Mouse (Mus musculus): ENCODE measurements at regions not wholly inside any gene's neighbourhood (a gene's known extent, or its start where the extent isn't known, plus 50 kb on each side); places are given as distances from the start of the nearest gene placed in this dataset.
A peak's percentile ranks its signal among the peaks of the same experiment; 100 is the strongest.
"Not testable (repeated sequence)": the region's sequence is repeated elsewhere in the genome, so short reads cannot be mapped to it uniquely, and the experiment has no call there.

DNA sequence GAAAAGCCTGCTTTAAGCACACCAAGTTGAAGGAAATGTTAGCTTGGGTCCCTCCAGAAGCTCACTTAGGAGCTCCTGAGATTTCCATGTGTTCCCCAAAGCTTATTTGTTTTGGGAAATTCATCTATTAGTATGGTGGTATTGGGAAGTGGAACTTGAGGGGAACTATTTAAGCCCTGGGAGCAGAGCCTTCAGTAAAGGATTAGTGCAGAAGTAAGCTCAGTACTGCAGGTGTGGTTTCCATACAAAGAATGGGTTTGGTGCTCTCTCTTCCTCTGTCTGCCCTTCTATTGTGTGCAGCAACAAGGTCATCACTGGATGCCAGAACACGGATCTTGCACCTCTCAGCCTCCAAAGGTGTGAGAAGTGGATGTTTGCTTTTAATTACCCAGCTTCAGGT is 57.2 kb downstream of the Foxa2 start:
- H3K9me3 ChIP-seq, result no peaks in the 10 kb centered on the region
- peaks cover 4% of the 10 kb centered on the region; the same call in 1 of the 2 replicates for H3K4me1 ChIP-seq
- H3K4me3 ChIP-seq (replicated peaks), result no peak overlapping the region
- no peak overlapping the region for H3K4me2 ChIP-seq
- H3K27me3 ChIP-seq, result 0 out of 2 replicates have a peak, but pooled peaks cover 7% of the 10 kb centered on the region
- no peak overlapping the region for H3K27ac ChIP-seq
- 75% methylated on average over 1 of the region's 1 CpGs for WGBS
- no peaks in the 10 kb centered on the region for H3K36me3 ChIP-seq (replicated peaks)
- no peak overlapping the region for H3K9ac ChIP-seq
- no peak for ATAC-seq (ENCODE audit: low FRiP score)

- Histone ChIP-seq H3K9me3 (no peaks in the 10 kb centered on the region), H3K27me3 (peaks cover 7% of the 10 kb centered on the region; the same call in 1 of the 2 replicates)
These were observed 58.2 kb downstream of the Foxa2 start for GRCm38 (mm10) chr2:147988586-147988985.

GRCm38 (mm10) chr2:147985261-147985575 is 61.6 kb downstream of the Foxa2 start:
- Histone ChIP-seq H3K27ac (no peak overlapping the region), H3K4me2 (no peak overlapping the region), H3K27me3 (peaks cover 13% of the 10 kb centered on the region), H3K36me3 (replicated peaks) (no peaks in the 10 kb centered on the region), H3K4me1 (peaks cover 4% of the 10 kb centered on the region; the same call in 1 of the 2 replicates), H3K9ac (no peak overlapping the region), H3K4me3 (replicated peaks) (no peak overlapping the region), H3K9me3 (no peaks in the 10 kb centered on the region)
- ATAC-seq (ENCODE audit: low FRiP score), result no peak
- WGBS, result 79% methylated on average over 2 of the region's 2 CpGs

More at GRCm38 (mm10) chr2:147988586-147988985, 58.2 kb downstream of the Foxa2 start:
- H3K4me2 ChIP-seq, result no peak overlapping the region
- H3K36me3 ChIP-seq (replicated peaks), result no peaks in the 10 kb centered on the region
- no peak for ATAC-seq (ENCODE audit: low FRiP score)
- no peak overlapping the region for H3K4me3 ChIP-seq (replicated peaks)
- H3K9ac ChIP-seq, result no peak overlapping the region
- H3K27ac ChIP-seq, result no peak overlapping the region
- H3K4me1 ChIP-seq, result peaks cover 4% of the 10 kb centered on the region; the same call in 1 of the 2 replicates

- no peak overlapping the region for H3K27ac ChIP-seq
- peaks cover 18% of the 10 kb centered on the region for H3K27me3 ChIP-seq
- H3K4me3 ChIP-seq (replicated peaks), result no peak overlapping the region
- H3K9me3 ChIP-seq, result no peaks in the 10 kb centered on the region
- 53% methylated on average over 12 of the region's 12 CpGs for WGBS
- peaks cover 4% of the 10 kb centered on the region; the same call in 1 of the 2 replicates for H3K4me1 ChIP-seq
- H3K4me2 ChIP-seq, result no peak overlapping the region
- H3K9ac ChIP-seq, result no peak overlapping the region
- H3K36me3 ChIP-seq (replicated peaks), result no peaks in the 10 kb centered on the region
- ATAC-seq (ENCODE audit: low FRiP score), result peak; percentile 60; the same call in 1 of the 2 replicates
These were observed 62.1 kb downstream of the Foxa2 start for GRCm38 (mm10) chr2:147984547-147985260.

DNA sequence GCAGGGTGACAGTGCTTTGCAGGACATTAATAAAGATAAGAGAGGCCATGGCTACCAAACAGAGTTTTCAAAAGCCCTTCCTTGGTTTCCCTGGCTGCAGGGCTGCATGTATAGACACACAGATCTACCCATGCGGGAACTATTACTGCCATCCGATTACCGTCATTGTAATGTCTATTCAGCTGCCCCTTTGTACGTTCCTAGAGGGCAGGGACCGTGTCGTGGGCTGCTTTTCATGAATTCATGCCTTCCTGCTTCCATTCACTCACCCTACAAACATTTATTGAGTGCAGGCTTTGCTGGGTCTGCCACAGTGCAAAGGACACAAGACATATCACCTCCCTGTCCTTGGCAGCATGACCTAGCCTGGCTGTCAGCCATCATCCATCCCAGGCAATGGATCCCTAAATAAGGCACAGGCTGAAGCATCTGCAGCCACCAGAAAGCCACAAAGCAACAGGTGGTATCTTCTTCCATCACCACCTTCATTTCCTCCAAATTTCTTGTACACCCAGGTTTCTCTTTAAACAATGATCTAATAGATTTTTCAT is 65.8 kb downstream of the Foxa2 start:
- H3K36me3 ChIP-seq (replicated peaks), result no peaks in the 10 kb centered on the region
- 16% methylated on average over 6 of the region's 6 CpGs for WGBS
- H3K27me3 ChIP-seq, result peaks cover 21% of the 10 kb centered on the region
- no peaks in the 10 kb centered on the region for H3K9me3 ChIP-seq
- no peak overlapping the region for H3K27ac ChIP-seq
- H3K9ac ChIP-seq, result no peak overlapping the region
- ATAC-seq (ENCODE audit: low FRiP score), result no peak
- H3K4me1 ChIP-seq, result peaks cover 4% of the 10 kb centered on the region; the same call in 1 of the 2 replicates
- no peak overlapping the region for H3K4me3 ChIP-seq (replicated peaks)
- no peak overlapping the region for H3K4me2 ChIP-seq

DNA sequence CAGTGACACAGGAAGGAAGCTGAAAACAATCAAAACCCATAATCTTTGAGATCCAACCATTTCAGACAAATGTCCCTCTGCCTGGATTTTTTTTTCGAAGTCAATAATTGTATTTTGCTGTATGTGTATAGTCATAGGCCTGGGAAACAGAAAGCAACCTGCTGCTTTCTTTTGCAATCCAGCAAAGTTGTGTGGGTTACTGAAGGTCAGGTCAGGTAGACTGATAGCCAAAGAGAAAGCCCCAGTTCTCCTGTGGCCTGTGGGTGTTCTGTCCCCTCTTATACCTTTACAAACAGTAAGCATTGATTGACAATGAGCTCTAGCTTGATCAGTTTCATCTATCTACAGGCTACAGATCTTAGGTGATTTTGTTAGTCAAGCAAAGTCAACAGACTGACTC is 66.4 kb downstream of the Foxa2 start:
- Histone ChIP-seq H3K36me3 (replicated peaks) (no peaks in the 10 kb centered on the region), H3K4me3 (replicated peaks) (no peak overlapping the region), H3K27me3 (peaks cover 20% of the 10 kb centered on the region), H3K4me1 (peaks cover 4% of the 10 kb centered on the region; the same call in 1 of the 2 replicates), H3K9me3 (no peaks in the 10 kb centered on the region), H3K9ac (no peak overlapping the region), H3K4me2 (no peak overlapping the region), H3K27ac (no peak overlapping the region)
- ATAC-seq (ENCODE audit: low FRiP score), result no peak
- 95% methylated on average over 1 of the region's 1 CpGs for WGBS

GRCm38 (mm10) chr2:147979660-147980364 is 67.0 kb downstream of the Foxa2 start:
- WGBS, result 90% methylated on average over 4 of the region's 4 CpGs
- H3K4me3 ChIP-seq (replicated peaks), result no peak overlapping the region
- no peak overlapping the region for H3K4me2 ChIP-seq
- no peak overlapping the region for H3K9ac ChIP-seq
- H3K27ac ChIP-seq, result no peak overlapping the region
- H3K9me3 ChIP-seq, result no peaks in the 10 kb centered on the region
- H3K4me1 ChIP-seq, result peaks cover 3% of the 10 kb centered on the region; the same call in 1 of the 2 replicates
- H3K36me3 ChIP-seq (replicated peaks), result no peaks in the 10 kb centered on the region
- no peak for ATAC-seq (ENCODE audit: low FRiP score)
- peaks cover 15% of the 10 kb centered on the region for H3K27me3 ChIP-seq

DNA sequence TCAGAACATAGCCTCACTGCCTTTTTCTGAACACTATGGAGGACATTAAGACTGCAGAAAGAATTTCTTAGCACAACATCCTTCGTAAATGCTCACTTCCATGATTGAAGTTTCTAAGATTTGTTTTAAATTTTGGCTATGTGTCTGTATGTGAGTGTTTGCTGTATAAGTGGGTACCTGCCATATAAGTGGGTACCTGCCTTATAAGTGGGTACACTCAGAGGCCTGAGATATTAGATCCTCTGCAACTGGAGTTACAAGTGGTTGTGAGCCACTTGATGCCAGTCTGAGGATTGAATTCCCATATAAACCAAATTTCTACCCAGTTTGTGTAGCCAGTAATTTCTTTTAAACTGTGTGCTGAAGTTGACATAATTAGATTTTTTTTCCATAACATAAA is 67.8 kb downstream of the Foxa2 start:
- Histone ChIP-seq H3K36me3 (replicated peaks) (no peaks in the 10 kb centered on the region), H3K4me2 (no peak overlapping the region), H3K4me3 (replicated peaks) (no peak overlapping the region), H3K4me1 (no peaks in the 10 kb centered on the region), H3K9me3 (no peaks in the 10 kb centered on the region), H3K27ac (no peak overlapping the region), H3K27me3 (peaks cover 15% of the 10 kb centered on the region), H3K9ac (no peak overlapping the region)
- WGBS, result 79% methylated on average over 1 of the region's 1 CpGs
- no peak for ATAC-seq (ENCODE audit: low FRiP score)

DNA sequence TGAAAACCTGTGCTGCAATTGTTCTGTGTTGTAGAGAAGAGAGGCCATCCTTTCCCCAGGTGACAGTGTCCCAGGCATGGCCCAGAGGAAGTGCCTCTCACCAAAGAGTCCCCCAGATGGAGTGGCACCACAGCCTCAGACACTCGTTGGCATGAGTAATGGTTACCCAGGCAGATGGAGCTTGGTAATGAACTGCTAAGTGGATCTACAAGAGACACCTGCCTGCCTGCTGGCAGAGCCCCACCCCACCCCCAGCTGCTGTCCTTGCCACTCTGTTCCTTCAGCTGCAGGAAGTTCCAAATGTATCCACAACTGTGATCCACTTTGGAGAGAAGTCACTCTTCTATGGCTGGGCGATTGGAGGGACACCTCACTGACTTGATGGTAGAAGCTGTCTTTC is 72.0 kb downstream of the Foxa2 start:
- ATAC-seq (ENCODE audit: low FRiP score), result no peak
- Histone ChIP-seq H3K9me3 (no peaks in the 10 kb centered on the region), H3K9ac (no peak overlapping the region), H3K27ac (no peak overlapping the region), H3K36me3 (replicated peaks) (no peaks in the 10 kb centered on the region), H3K4me2 (no peak overlapping the region), H3K4me1 (no peaks in the 10 kb centered on the region), H3K27me3 (peaks cover 4% of the 10 kb centered on the region; the same call in 1 of the 2 replicates), H3K4me3 (replicated peaks) (no peak overlapping the region)
- WGBS, result 51% methylated on average over 2 of the region's 2 CpGs

DNA sequence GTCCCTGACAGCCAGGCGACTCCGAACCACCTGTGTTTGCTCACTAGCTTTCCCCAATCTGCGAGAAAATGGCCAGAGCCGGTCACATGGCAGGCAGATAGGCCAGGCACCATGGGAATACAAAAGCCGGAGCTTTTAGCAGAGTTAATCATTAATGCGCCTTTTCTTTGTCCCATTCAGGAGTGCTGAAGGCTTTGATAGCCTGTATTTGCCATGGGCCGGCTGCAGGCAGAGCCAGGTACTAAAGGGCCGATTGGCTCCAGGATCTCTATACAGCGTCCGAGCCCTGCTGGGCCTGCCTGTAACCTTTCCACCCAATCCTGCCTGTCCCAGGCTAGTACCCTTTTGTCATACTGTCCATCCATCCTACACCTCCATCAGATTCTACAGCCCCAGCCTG is 78.1 kb downstream of the Foxa2 start:
- H3K27ac ChIP-seq, result no peak overlapping the region
- peaks cover 13% of the 10 kb centered on the region for H3K4me1 ChIP-seq
- no peaks in the 10 kb centered on the region for H3K36me3 ChIP-seq (replicated peaks)

GRCm38 (mm10) chr2:147967829-147968529 is 78.8 kb downstream of the Foxa2 start:
- Histone ChIP-seq H3K4me3 (replicated peaks) (no peak overlapping the region), H3K9ac (no peak overlapping the region), H3K4me2 (peak overlapping the region; percentile 31), H3K4me1 (peaks cover 13% of the 10 kb centered on the region), H3K36me3 (replicated peaks) (no peaks in the 10 kb centered on the region), H3K27ac (no peak overlapping the region), H3K9me3 (no peaks in the 10 kb centered on the region), H3K27me3 (peaks cover 13% of the 10 kb centered on the region)
- no peak for ATAC-seq (ENCODE audit: low FRiP score)
- 46% methylated on average over 9 of the region's 9 CpGs for WGBS

More for the DNA sequence above, 78.1 kb downstream of the Foxa2 start:
- Histone ChIP-seq H3K9ac (no peak overlapping the region), H3K27me3 (peaks cover 13% of the 10 kb centered on the region), H3K9me3 (no peaks in the 10 kb centered on the region), H3K4me3 (replicated peaks) (no peak overlapping the region), H3K4me2 (peak overlapping the region; percentile 31)
- no peak for ATAC-seq (ENCODE audit: low FRiP score)
- WGBS, result 10% methylated on average over 10 of the region's 10 CpGs

DNA sequence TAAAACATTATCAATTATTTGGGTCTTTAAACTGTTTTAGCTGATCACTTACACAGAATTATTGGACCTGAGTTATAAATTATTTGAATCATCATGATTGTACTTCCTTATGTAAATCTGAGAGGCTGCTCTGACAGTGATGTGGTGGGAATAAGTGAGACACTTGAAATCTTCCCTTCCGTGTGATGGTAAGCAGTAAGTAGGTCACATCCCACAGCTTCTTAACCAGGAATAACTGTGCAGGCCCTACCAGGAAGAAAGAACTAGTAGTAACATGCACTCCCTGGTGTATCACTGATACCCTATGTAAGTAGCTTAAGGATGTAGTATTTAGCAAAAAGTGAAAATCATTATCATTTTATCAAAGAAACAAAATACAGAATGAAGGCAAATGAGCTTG is 83.5 kb downstream of the Foxa2 start:
- not testable (repeated sequence) for H3K4me2 ChIP-seq; H3K9ac ChIP-seq; H3K27ac ChIP-seq; H3K36me3 ChIP-seq (replicated peaks); ATAC-seq (ENCODE audit: low FRiP score); H3K4me3 ChIP-seq (replicated peaks); H3K4me1 ChIP-seq; H3K9me3 ChIP-seq; H3K27me3 ChIP-seq
- 89% methylated on average over 1 of the region's 1 CpGs for WGBS

Data from forebrain, embryonic 12.5 days (tissue).